Mouse (Mus musculus) urinary bladder, adult 18-20 months (tissue): ENCODE results near the gene P2ry10b.

Experiments
- DNase-seq, 2 experiments: peaks; one replicate each; pipeline ENCODE4 v3.0.0; 2022; ENCODE audit warnings: low spot score in 2 of 2, mixed read lengths in 2 of 2

Gene P2ry10b

GRCm38 (mm10) chrX:107148681-107149080 is at the start of gene P2ry10b:
Gene P2ry10b, plus strand, starts transcription at chrX:107148927.
- no peak for DNase-seq

DNA sequence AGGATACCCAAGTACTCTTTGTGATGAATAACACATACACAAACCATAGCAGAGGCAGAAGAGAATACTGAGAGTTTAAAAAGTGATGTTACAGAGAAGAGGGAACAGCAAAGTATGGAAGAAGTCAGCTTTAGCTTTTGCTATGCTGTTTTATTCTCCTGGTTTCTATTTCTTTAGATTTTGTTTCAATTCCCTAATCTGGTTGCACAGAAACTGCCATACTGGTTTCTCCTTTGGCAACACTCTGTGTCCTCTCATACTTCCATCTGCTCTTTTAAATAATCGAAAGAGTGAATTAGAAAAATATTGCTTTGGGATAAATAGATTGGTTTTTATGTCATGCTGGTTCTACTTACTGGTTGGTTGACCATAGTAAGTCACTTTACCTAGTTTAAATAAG is 32.4 kb upstream of the P2ry10b start:
- DNase-seq: no peak

DNA sequence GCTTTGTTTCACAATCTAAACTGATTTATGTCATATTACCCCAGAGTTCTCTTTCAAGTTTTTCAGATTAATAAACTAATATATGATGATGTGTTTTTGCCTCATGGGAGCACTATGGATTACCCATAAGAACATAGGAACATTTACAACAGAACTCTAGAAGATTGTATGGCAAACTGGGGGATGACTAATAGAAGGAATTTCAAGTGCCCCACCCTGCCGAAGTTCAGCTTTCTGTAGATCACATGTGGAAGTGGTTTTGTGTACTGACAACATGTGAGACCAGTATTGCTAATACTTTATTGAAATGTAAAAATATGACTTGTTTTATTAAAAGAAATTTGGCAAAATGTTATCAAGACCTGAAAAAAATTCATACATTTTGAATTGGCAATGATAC is 31.7 kb upstream of the P2ry10b start:
- DNase-seq: no peak

- no peak for DNase-seq
Measured at GRCm38 (mm10) chrX:107143184-107143583, 5.5 kb upstream of the P2ry10b start.

DNA sequence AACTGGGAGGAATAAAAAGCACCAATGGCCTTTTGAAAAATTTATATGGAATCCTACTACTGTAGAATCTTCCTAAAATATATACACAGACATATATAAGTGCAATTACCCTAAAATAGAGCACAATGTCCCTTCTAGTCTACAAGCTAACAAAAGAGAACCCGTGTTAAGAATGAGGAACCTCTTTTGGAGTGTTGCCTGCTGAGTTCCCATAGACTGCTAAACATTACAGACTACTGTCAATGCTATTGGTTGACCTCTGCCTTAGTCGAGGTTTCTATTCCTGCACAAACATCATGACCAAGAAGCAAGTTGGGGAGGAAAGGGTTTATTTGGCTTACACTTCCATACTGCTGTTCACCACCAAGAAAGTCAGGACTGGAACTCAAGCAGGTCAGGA is 4.8 kb upstream of the P2ry10b start:
- no peak for DNase-seq

DNA sequence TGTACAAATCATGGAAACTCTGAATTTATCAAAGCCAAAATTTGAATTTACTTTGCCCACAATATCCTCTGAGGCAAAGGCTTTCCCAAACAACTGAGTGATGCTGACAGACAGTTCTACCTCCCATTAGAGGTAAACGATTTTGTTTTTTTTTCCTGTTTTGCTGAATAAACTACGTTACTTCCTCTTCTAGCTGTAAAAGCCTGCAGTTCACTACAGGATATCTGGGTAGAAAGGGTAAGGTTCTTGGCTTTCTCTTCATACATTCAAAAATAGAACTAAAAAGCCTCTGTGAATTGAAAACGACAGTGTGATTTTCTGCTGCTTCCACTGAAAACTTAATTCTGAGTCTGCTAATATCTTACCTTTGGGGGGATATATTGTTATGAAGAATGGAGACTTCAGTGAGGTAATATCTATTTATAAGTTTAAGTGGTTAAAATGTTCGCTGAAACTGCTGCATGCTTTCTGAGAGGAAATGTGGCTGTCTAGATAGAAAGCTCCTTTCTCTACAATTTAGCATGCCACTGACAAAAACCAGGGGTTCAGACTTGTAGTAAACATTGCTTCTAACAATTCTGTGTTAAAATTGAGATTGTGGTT is 765 bp downstream of the P2ry10b start:
- no peak for DNase-seq

DNA sequence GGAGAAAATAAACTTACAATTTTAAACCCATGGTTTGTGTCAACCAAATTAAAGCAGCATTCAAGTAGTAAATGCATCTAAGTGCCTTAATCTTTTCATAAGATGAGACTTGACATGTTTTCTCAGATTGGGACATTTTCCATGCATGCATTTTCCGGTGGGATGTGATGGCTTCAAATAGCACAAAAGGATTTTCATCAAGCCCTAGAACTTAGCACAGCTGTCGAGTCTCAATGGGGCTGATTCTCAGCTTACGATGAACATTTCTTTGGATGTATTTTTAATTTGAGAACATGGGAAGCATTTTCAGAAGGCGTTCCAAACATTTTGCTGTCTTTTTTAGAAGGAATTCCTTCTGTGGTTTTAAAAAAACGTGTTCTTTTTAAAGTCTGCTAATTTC is 1.3 kb downstream of the P2ry10b start:
- DNase-seq: no peak

GRCm38 (mm10) chrX:107150752-107151515 is 2.2 kb downstream of the P2ry10b start:
- no peak for DNase-seq

GRCm38 (mm10) chrX:107156021-107156420 is 7.3 kb downstream of the P2ry10b start:
- no peak for DNase-seq

DNA sequence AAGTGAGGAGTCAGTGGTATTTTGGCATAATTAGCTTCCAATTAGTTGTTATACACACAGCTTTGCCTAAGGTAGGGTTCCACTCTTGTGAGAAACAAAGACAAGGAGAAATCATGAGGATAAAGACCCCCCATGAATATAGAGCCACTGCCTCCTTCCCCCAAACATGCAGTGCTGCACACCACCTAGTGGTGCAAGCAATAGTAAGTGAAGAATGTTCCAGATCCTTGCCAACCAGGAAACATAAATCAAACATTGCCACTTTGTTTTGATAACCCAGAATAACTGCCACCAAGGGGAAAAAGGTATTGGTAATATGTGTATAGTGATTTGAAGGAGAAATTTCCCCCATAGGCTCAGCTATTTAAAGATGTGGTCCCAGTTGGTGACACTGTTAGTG is 11.8 kb downstream of the P2ry10b start:
- no peak for DNase-seq

- DNase-seq: no peak
Measured at GRCm38 (mm10) chrX:107168281-107168680, 19.6 kb downstream of the P2ry10b start.

DNA sequence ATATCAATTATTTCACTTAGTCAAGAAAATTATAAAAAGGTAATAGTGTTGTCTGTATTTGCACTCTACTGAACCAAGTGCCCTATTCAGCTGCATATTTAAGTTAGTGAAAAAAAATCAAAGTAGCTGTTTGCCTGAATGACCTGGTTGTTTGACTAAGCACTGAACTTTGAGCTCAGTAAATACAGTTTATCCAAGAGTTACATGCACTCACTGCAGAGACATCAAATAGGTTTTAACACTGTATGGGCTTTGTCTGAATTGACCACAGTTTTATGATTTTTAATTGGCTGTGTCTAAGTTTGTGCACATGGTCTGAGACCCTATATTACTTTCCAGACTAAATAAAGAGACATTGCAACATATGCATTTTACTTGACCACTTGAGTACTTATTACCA is 20.4 kb downstream of the P2ry10b start:
- DNase-seq: no peak

GRCm38 (mm10) chrX:107178742-107179141 is 30.0 kb downstream of the P2ry10b start:
- DNase-seq: no peak

GRCm38 (mm10) chrX:107217577-107218090 is 68.9 kb downstream of the P2ry10b start:
- DNase-seq: no peak
